Mouse (Mus musculus) monocyte, adult 2 months (primary cell): ENCODE data around the gene Nsun4.

Experiments
- DNase-seq, 2 experiments: peaks; one replicate each; pipeline ENCODE4 v3.0.0; 2022; ENCODE audit warnings: low spot score in 2 of 2, low read depth in 1 of 2

The Nsun4 gene

GRCm38 (mm10) chr4:116053399-116053961 lies at the start of gene Nsun4:
TSS of gene Nsun4 (minus strand) at chr4:116053876.
- DNase-seq, result peak; percentile 74 to 89

DNA sequence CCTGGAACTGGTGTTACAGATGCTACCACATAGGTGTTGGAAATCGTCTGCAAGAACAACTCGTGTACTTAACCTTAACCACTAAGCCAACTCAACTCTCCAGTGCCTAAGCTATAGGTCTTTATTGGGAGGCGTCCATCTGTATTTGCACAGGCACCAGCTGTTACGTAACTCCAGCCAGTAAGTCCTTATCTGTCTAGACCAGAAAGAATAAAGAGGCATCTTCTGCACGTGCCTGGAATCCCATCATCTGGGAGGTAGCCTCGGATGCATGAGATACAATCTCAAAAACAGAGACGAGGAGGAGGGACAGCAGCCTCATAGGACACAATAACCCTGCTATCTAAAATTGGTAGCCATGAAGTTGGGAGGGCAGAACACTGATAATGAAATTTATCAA lies 47.3 kb upstream of the Nsun4 start:
- no peak for DNase-seq

- no peak for DNase-seq
Observed at GRCm38 (mm10) chr4:116097211-116097610, 43.5 kb upstream of the Nsun4 start.

- DNase-seq, result no peak
Observed at GRCm38 (mm10) chr4:116096291-116096690, 42.6 kb upstream of the Nsun4 start.

DNA sequence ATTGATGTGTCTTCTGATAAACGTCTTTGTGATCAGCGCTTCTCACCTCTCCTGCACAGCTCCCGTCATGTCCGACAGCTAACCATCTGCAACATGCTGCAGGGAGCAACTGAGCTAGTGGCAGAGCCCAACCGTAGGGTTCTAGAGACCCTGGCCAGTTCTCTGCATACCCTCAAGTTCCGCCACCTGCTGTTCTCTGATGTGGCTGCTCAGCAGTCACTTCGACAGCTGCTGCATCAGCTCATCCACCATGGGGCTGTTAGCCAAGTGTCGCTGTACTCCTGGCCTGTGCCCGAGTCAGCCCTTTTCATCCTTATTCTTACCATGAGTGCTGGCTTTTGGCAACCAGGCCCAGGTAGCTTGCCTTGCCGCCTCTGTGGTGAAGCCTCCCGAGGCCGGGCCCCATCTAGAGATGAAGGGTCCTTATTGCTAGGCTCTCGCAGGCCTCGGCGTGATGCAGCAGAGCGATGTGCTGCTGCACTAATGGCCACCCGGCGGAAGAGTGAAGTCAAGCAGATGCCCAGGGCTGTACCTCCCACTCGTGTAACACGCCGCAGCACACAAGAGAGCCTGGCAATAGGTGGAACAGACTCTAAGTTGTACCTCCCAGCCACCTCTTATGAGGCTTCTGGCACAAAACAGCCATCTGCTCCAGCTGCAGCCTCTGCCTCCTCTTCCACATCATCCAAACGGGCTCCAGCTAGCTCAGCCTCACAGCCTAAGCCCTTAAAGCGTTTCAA lies 35.0 kb upstream of the Nsun4 start:
- no peak for DNase-seq

GRCm38 (mm10) chr4:116077240-116078095 lies 23.8 kb upstream of the Nsun4 start:
- DNase-seq, result no peak

DNA sequence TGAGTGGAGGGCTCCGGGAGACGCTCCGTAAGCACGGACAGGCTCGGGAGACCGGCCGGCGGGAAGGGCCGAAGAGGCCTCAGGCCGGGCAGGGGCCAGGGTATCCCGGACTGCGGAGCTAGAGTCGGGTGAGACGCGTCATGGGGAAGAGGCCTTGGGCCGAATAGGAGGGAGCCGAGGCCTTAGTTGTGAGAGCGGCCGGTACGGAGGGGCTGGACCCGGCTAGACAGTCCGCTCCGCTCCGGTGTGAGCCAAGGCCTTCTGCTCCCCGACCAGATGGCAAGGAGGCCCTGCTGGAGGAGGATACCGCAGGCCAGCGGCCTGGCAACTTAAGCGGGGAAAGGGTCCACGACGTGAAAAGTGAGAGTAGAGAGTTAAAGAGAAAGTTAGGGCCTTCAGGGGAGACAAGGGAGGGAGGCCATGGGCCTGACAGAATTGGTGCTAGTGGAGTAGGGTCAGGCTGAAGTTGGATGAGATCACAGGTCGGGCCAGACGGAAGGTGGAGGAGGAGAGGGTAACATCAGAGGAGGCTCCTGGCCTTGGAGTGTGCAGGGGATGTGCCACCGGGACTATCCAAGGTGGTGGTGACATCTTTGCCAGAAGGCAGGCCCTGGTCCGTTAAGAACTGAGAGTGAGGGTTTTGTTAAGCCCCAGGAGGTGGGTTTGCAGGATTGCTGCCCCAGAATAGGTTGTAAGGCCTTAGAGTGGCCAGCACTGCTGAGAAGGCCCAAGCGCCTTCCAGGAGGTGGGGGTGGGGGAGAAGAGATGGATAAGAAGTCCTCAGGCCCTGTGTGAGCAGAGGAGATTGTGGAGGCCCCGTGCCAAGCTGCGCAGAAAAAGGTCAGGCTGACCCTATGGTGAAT lies 22.9 kb upstream of the Nsun4 start:
- DNase-seq, result peak in 1 of 2 experiments; percentile 16

DNA sequence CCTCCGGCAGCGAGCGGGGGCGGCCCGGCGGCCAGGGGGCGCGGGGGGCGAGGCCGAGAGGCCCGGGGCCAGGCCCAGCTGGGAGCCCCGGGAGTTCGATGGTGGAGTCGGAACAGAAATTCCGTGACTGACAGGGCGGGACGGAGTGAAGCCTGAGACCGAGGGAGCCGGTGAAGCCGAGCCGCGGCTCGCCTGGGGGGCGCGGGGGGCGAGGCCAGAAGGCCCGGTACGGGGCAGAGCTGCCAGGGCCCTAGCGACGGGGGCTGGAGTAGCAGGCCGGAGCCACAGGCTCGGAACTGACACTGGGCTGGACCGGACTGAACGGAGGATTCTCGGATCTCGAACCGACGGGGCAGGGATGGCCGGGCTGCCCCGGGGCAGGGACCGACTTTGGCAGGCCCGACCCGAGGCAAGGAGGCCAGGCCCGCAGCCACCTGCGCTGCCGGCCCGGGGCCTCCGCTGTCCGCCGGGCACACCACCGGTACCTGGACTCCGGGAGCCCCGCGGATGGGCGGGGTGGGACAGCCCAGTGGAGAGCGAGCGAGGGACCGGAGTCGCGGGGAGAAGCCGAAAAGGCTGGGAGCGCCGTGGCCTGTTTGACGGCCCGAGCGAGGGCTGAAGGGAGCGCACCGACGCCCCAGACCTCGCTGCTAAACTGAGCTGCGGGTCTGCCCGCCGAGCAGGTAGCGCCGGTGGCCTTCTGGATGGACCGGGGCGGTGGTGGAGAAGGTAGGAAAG lies 22.1 kb upstream of the Nsun4 start:
- peak in 1 of 2 experiments; percentile 59 for DNase-seq

GRCm38 (mm10) chr4:116074861-116075620 lies 21.4 kb upstream of the Nsun4 start, which contains the start of the genes Uqcrh and Lrrc41:
TSS of gene Uqcrh (minus strand) at chr4:116075071.
TSS of gene Lrrc41 (plus strand) at chr4:116075269.
- DNase-seq, result peak; percentile 85 to 93

DNA sequence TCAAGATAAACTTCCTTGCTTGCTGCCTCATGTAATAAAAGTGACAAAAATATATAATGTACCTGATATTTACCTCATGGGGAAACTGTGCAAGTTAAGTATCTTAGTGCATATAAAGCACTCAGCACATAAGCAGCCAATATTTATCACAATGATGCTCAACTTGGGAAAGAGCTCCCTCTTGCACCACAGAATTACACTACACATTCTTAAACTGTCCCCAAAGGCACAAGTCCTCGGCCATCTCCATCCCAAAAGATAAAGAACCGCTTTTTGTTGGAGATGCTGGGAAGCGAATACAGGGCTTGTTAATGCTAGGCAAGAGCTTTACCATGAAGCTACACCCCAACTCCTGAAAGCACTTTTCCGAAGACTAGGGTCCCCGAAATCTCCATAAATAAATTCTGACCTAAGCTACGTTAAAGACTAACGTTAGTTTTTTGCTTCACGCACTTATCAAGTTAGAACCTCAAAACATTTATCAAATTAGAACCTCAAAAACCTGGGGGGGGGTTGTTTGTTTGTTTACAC lies 20.5 kb upstream of the Nsun4 start:
- no peak for DNase-seq

DNA sequence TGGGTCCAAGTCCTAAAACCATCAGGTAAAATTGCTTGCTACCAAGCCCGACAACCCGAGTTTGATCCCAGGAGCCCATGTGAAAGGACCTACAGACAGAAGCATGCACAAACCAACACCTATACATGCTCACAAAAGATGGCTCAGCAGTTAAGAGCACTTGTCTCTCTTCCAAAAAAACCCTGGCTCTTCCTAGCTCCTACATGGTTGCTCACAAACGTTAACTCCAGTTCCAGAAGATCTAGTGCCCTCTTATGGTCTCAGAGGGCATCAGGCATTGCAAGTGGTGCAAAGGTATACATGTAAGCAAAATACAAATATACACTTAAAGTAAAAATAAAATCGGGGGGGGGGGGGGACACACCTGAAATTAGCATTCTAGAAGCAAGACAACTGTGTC lies 19.5 kb upstream of the Nsun4 start:
- no peak for DNase-seq

DNA sequence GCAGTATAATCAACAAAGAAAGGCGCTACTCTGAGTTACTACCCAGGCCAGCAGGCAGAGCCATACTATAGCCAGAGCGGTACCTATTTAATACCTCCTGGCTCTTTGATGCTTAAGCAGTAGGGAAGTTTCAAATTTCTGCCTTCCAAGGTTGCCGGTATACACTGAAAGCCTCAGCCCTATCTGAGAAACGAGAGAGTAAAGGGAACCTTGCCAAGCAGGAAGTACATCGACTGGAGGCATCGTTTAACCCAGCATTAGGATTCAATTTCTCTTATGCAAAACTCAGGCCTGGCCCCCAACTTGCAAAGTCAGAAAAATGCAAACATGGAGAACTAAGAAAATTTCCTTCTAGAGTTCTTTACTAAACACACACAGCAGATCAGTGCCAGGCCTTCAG lies 16.4 kb upstream of the Nsun4 start:
- DNase-seq, result no peak

GRCm38 (mm10) chr4:116063855-116064254 lies 10.2 kb upstream of the Nsun4 start:
- no peak for DNase-seq

DNA sequence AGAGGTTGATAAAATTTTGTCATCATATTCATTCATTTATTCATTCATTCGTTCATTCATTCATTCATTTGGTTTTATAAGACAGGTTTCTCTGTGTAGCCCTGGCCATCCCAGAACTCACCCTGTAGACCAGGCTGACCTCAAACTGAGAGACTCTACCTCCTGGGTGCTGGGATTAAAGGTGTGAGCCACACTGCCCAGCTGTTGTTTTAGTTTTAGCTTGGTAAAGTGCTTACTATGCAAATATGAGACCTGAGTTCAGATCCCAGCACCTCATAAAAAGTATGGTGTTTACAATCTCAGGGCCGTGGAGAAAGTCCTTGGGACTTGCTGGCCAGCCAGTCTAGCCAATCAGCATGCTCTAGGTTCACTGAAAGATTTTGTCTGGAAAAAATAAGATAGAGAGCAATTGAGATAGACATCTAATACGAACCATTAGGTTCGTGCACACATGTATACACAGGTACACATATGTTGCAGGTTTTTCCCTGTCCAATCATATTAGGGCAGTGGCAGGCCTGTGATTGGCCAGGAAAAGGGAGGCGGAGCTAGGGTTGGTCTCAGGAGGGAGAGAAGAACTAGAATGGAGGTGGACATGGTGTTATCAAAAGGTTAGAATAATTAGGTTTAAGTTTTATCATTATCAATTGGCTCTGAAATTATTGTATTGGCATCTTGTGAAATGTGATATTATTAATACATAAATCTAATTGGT lies 5.5 kb upstream of the Nsun4 start:
- no peak for DNase-seq

DNA sequence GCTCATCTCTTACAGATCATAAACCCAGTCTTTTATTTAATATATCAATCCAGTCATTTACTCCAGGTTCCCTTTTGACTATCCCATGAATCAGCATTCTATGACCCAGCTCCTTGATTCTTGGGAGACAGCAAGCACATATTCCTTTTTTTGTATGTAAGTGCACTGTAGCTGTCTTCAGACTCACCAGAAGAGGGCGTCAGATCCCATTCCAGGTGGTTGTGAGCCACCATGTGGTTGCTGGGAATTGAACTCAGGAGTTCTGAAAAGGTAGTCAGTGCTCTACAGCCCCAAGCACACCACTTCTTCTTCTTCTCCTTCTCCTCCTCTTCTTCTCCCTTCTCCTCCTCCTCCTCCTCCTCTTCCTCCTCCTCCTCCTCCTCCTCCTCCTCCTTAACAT lies 3.9 kb upstream of the Nsun4 start:
- no peak for DNase-seq

- DNase-seq, result peak in 1 of 2 experiments; percentile 14
Observed at GRCm38 (mm10) chr4:116052526-116053293, 966 bp downstream of the Nsun4 start.

DNA sequence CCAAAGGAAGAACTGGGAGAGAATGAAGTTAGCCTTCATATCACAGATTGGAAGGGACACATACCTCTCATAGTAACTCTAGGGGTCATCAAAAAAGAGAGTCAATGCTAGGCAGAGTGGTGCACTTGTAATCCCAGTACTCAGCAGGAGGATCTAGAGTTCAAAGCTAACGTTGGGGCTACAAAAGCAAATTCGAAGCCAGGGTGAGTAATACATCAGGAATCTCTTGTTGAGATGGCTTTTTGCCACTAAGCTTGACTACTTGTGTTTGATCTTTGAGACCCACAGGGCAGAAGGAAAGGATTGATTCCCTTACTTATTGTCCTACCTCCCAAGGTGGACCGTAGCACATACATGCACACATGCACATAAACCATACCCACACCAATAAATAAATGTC lies 4.5 kb downstream of the Nsun4 start:
- no peak for DNase-seq
